Mouse (Mus musculus): ENCODE results near the gene Slc25a34. TPM values are rescaled to one million over a fixed set of nuclear protein-coding genes. Genes with fewer than 3 reads are reported as not detected.

Gene Slc25a34
- polyA plus RNA-seq (2015; fragmentation: Nextera tagmentation; extraction: Ambion mirVana) = 0.05 TPM in 1 of 2 replicates, not detected in the other

- Histone ChIP-seq H3K36me3 (peaks cover 35% of the 10 kb centered on the region), H3K9ac (no peak within 1 kb of the TSS), H3K9me3 (replicated peaks) (no peaks in the 10 kb centered on the region), H3K27ac (replicated peaks) (no peak within 1 kb of the TSS), H3K4me1 (peaks cover 10% of the 10 kb centered on the region; the same call in 1 of the 2 replicates), H3K27me3 (no peaks in the 10 kb centered on the region), H3K4me3 (replicated peaks) (no peak within 1 kb of the TSS), H3K4me2 (replicated peaks) (no peak within 1 kb of the TSS)
- 63% methylated on average over 1 of the region's 1 CpGs for WGBS
- ATAC-seq (ENCODE audit: insufficient number of reproducible peaks, low FRiP score, low TSS enrichment, low read depth) = no peak
Observed at GRCm38 (mm10) chr4:141623666-141624065, at the start of gene Slc25a34. TSS of gene Slc25a34 (minus strand) at chr4:141623821.

- Histone ChIP-seq H3K4me2 (replicated peaks) (no peak overlapping the region), H3K27ac (replicated peaks) (no peak overlapping the region), H3K9me3 (replicated peaks) (no peaks in the 10 kb centered on the region), H3K9ac (no peak overlapping the region), H3K4me3 (replicated peaks) (no peak overlapping the region), H3K27me3 (no peaks in the 10 kb centered on the region), H3K36me3 (no peaks in the 10 kb centered on the region), H3K4me1 (0 out of 2 replicates have a peak, but pooled peaks cover 10% of the 10 kb centered on the region)
- ATAC-seq (ENCODE audit: insufficient number of reproducible peaks, low FRiP score, low TSS enrichment, low read depth) = no peak
- WGBS = 73% methylated on average over 13 of the region's 13 CpGs
Observed at GRCm38 (mm10) chr4:141672325-141672724, 48.7 kb upstream of the Slc25a34 start.

- Histone ChIP-seq H3K4me3 (replicated peaks) (no peak overlapping the region), H3K4me2 (replicated peaks) (no peak overlapping the region), H3K36me3 (no peaks in the 10 kb centered on the region), H3K9ac (no peak overlapping the region), H3K27ac (replicated peaks) (no peak overlapping the region; the same call in 1 of the 2 replicates), H3K27me3 (no peaks in the 10 kb centered on the region), H3K4me1 (0 out of 2 replicates have a peak, but pooled peaks cover 10% of the 10 kb centered on the region), H3K9me3 (replicated peaks) (no peaks in the 10 kb centered on the region)
- no peak for ATAC-seq (ENCODE audit: insufficient number of reproducible peaks, low FRiP score, low TSS enrichment, low read depth)
- 34% methylated on average over 4 of the region's 4 CpGs for WGBS
Observed at GRCm38 (mm10) chr4:141671389-141671788, 47.8 kb upstream of the Slc25a34 start.

GRCm38 (mm10) chr4:141669898-141670712 lies 46.5 kb upstream of the Slc25a34 start:
- no peak overlapping the region for H3K9ac ChIP-seq
- no peaks in the 10 kb centered on the region for H3K27me3 ChIP-seq
- H3K9me3 ChIP-seq (replicated peaks) = no peaks in the 10 kb centered on the region
- no peak overlapping the region for H3K4me3 ChIP-seq (replicated peaks)
- 67% methylated on average over 18 of the region's 18 CpGs for WGBS
- no peaks in the 10 kb centered on the region for H3K36me3 ChIP-seq
- 0 out of 2 replicates have a peak, but pooled peaks cover 11% of the 10 kb centered on the region for H3K4me1 ChIP-seq
- ATAC-seq (ENCODE audit: insufficient number of reproducible peaks, low FRiP score, low TSS enrichment, low read depth) = no peak
- H3K4me2 ChIP-seq (replicated peaks) = no peak overlapping the region
- H3K27ac ChIP-seq (replicated peaks) = no peak overlapping the region

GRCm38 (mm10) chr4:141664799-141665198 lies 41.2 kb upstream of the Slc25a34 start, which contains the start of gene Plekhm2:
TSS of gene Plekhm2 (minus strand) at chr4:141664899.
- Histone ChIP-seq H3K4me3 (replicated peaks) (peak within 1 kb of the TSS; percentile 86), H3K9me3 (replicated peaks) (no peaks in the 10 kb centered on the region), H3K27me3 (no peaks in the 10 kb centered on the region), H3K27ac (replicated peaks) (peak within 1 kb of the TSS; percentile 75), H3K36me3 (peaks cover 7% of the 10 kb centered on the region; the same call in 1 of the 2 replicates), H3K4me2 (replicated peaks) (peak within 1 kb of the TSS; percentile 70), H3K4me1 (peaks cover 16% of the 10 kb centered on the region), H3K9ac (peak within 1 kb of the TSS; percentile 97)
- 0 out of 2 replicates have a peak, but pooled peaks have one; percentile 10 for ATAC-seq (ENCODE audit: insufficient number of reproducible peaks, low FRiP score, low TSS enrichment, low read depth)
- 66% methylated on average over 8 of the region's 8 CpGs for WGBS

GRCm38 (mm10) chr4:141664011-141664745 lies 40.6 kb upstream of the Slc25a34 start:
- Histone ChIP-seq H3K27ac (replicated peaks) (peak overlapping the region; percentile 75), H3K4me1 (peaks cover 16% of the 10 kb centered on the region), H3K4me3 (replicated peaks) (peak overlapping the region; percentile 86), H3K27me3 (no peaks in the 10 kb centered on the region), H3K36me3 (peaks cover 7% of the 10 kb centered on the region; the same call in 1 of the 2 replicates), H3K9me3 (replicated peaks) (no peaks in the 10 kb centered on the region), H3K4me2 (replicated peaks) (peak overlapping the region; percentile 70), H3K9ac (peak overlapping the region; percentile 97)
- under 1% methylated on average over 56 of the region's 60 CpGs for WGBS
- peak; percentile 85 for ATAC-seq (ENCODE audit: insufficient number of reproducible peaks, low FRiP score, low TSS enrichment, low read depth)

- H3K9me3 ChIP-seq (replicated peaks) = no peaks in the 10 kb centered on the region
- peaks cover 13% of the 10 kb centered on the region; the same call in 1 of the 2 replicates for H3K36me3 ChIP-seq
- peak overlapping the region; percentile 75 for H3K27ac ChIP-seq (replicated peaks)
- H3K27me3 ChIP-seq = no peaks in the 10 kb centered on the region
- H3K4me1 ChIP-seq = peaks cover 17% of the 10 kb centered on the region
- peak overlapping the region; percentile 97 for H3K9ac ChIP-seq
- ATAC-seq (ENCODE audit: insufficient number of reproducible peaks, low FRiP score, low TSS enrichment, low read depth) = no peak
- H3K4me3 ChIP-seq (replicated peaks) = peak overlapping the region; percentile 86
- peak overlapping the region; percentile 70 for H3K4me2 ChIP-seq (replicated peaks)
- 2% methylated on average over 45 of the region's 47 CpGs for WGBS
Observed at GRCm38 (mm10) chr4:141663122-141663931, 39.7 kb upstream of the Slc25a34 start.

- Histone ChIP-seq H3K36me3 (peaks cover 24% of the 10 kb centered on the region; the same call in 1 of the 2 replicates), H3K9me3 (replicated peaks) (no peaks in the 10 kb centered on the region), H3K27ac (replicated peaks) (no peak overlapping the region), H3K27me3 (no peaks in the 10 kb centered on the region), H3K4me3 (replicated peaks) (no peak overlapping the region), H3K4me1 (peaks cover 25% of the 10 kb centered on the region), H3K9ac (no peak overlapping the region), H3K4me2 (replicated peaks) (no peak overlapping the region)
- 85% methylated on average over 11 of the region's 11 CpGs for WGBS
- ATAC-seq (ENCODE audit: insufficient number of reproducible peaks, low FRiP score, low TSS enrichment, low read depth) = no peak
Observed at GRCm38 (mm10) chr4:141660884-141661283, 37.3 kb upstream of the Slc25a34 start.

GRCm38 (mm10) chr4:141659739-141660138 lies 36.1 kb upstream of the Slc25a34 start:
- peaks cover 24% of the 10 kb centered on the region; the same call in 1 of the 2 replicates for H3K36me3 ChIP-seq
- H3K9me3 ChIP-seq (replicated peaks) = no peaks in the 10 kb centered on the region
- H3K27me3 ChIP-seq = no peaks in the 10 kb centered on the region
- H3K4me2 ChIP-seq (replicated peaks) = no peak overlapping the region
- peaks cover 21% of the 10 kb centered on the region for H3K4me1 ChIP-seq
- 46% methylated on average over 4 of the region's 4 CpGs for WGBS
- no peak overlapping the region for H3K27ac ChIP-seq (replicated peaks)
- no peak overlapping the region for H3K9ac ChIP-seq
- ATAC-seq (ENCODE audit: insufficient number of reproducible peaks, low FRiP score, low TSS enrichment, low read depth) = no peak
- H3K4me3 ChIP-seq (replicated peaks) = no peak overlapping the region

- Histone ChIP-seq H3K36me3 (peaks cover 24% of the 10 kb centered on the region; the same call in 1 of the 2 replicates), H3K4me2 (replicated peaks) (no peak overlapping the region), H3K27me3 (no peaks in the 10 kb centered on the region), H3K4me3 (replicated peaks) (no peak overlapping the region), H3K27ac (replicated peaks) (no peak overlapping the region), H3K4me1 (peaks cover 22% of the 10 kb centered on the region), H3K9me3 (replicated peaks) (no peaks in the 10 kb centered on the region), H3K9ac (no peak overlapping the region)
- ATAC-seq (ENCODE audit: insufficient number of reproducible peaks, low FRiP score, low TSS enrichment, low read depth) = no peak
- 83% methylated on average over 6 of the region's 6 CpGs for WGBS
Observed at GRCm38 (mm10) chr4:141658846-141659484, 35.3 kb upstream of the Slc25a34 start.
